Mouse (Mus musculus) ovary, adult 18-20 months (tissue): Measurements from ENCODE around the gene Itpripl2.

Source experiments
- DNase-seq: peaks from one replicate; pipeline ENCODE4 v3.0.0; 2022; ENCODE audit warnings: low spot score, mixed read lengths

Gene Itpripl2

DNA sequence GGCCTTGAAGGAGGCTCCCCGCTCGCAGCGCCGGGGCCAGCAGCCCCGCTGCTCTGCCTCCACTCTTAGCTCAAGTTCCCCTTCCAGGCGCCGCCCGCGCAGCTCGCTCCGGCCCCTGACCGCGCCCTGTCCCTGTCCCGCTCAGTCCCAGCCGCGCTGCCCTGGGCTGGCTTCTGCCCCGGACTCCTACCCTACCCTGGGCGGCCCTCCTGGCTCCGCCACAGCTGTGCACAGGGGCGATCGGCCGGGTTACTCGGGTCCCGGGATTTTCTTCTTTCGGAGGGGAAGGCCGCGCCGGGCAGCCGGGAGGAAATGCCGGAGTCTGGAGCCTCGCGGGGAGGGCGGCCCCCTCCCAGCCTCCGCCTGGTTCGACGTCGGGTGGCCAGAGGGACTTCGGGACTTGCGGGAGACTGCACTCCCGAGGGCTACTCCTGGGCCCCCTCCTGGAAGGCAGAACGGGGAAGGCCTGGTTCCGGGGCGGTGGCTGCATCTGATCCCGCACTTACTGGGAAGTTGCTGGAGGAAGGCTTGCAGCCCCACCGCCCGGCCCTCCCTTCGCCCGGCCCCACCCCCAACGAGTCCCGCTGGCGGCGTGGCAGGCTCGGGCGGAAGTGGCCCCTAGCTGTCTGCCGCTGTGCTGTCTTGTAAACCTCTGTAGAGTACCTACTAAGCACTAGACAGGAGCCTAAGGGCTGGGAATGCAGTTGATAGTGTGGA, at the start of gene Itpripl2:
TSS of gene Itpripl2 (minus strand) at position 545 of the 717 bp plus-strand sequence.
- peak; percentile 73 for DNase-seq

DNA sequence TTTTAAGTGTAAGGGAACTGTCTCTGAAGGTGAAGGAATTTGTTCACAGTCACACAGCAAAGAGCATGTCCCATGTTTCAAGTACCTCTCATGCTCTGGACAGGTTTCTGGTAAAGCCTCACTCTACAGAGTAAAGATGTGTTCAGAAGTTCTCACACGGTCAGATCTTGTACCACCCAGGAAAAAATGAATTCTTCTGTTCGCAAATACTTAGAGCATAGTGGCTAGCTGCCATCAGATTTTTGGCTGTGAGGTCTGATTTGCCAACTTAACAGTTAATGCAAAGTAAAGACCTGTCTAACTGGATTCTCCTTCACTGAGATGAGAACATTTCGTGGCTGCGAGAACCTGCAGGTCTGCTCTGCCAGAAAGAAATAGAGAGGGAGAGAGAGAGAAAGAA, 43.3 kb upstream of the Itpripl2 start:
- DNase-seq = no peak

DNA sequence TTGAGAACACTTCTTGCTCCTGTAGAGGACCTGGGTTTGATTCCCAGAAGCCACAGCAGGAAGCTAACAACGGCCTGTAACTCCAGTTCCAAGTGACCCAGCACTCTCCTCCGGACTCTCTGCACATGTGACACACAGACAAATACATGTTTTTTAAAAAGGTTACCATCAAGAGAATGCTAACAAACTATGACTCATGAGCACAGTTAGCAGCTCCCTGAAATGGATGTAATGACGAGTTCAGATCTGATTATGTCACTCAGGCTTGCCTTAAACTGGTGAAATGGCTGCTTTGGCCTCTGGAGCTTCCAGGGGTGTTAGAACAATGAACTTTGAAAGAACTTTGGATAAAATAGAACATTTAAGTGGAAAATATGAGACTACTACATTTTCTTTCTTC, 42.6 kb upstream of the Itpripl2 start:
- no peak for DNase-seq

DNA sequence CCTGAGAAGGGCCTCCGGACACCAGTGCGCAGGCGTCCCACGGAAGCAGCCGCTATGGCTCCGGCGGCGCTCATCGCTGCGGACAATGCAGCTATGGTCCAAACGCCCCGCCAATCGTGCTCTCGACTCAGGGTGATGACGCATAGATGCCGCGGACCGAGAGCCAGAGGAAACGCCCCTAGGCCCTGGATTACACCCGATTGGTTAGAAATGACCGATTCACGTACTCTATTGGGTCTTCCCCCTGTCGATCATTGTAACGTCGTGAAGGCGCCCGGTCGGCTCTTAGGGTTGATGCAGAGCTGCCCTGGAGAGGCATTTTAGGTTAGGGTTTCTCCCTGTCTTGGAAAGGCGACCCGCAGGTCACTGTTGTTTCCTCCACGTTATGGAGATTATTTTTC, 41.4 kb upstream of the Itpripl2 start, which contains the start of gene Coq7:
TSS of gene Coq7 (minus strand) at position 179 of the 401 bp plus-strand sequence.
- peak; percentile 89 for DNase-seq

DNA sequence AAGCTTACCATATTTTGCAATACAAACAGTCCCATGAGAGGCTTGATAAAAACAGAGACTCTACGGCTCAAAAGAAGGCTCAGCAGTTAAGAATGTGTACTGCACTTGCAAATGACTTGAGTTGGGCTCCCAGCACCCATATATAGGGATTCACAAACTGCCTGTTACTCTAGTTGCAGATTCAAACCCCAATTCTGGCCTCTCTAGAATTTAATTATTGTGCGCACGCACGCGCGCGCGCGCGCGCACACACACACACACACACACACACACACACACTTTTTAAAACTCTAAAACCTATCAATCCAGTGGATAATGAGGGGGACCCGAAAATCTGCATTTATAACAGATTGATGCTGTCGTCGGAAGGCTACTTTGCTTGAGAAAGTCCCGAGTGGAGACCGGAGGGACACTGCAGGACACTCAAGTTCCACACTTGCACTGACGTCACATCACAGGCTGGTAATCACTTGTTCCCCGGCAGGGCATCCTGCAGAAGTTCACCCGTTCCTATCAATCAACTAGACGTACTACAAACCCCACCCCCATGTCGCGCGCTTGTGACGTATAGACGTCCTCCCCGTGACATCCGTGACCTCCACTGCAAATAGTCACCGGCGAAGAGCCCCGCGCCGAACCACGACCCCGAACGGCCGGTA, 40.9 kb upstream of the Itpripl2 start:
- peak; percentile 88 for DNase-seq

DNA sequence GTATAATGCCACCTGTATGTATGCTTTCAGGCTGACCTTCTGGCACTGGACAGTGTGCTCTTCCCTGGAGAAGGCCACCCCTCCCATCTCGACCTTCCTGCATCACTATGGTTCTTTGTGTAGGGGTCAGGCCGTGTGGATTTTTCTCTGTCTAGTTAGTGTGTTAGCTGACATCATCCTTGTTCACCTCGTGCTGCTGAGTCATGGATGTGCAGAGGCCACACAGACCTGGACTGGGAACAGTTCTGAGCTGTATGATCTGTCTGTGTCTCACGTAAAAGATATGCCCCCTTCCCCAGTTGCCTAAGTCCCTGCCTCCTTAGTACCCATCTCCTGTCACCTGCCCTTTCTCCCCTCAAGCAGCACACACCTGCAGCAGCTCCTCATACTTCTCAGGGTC, 35.2 kb upstream of the Itpripl2 start:
- DNase-seq = no peak

DNA sequence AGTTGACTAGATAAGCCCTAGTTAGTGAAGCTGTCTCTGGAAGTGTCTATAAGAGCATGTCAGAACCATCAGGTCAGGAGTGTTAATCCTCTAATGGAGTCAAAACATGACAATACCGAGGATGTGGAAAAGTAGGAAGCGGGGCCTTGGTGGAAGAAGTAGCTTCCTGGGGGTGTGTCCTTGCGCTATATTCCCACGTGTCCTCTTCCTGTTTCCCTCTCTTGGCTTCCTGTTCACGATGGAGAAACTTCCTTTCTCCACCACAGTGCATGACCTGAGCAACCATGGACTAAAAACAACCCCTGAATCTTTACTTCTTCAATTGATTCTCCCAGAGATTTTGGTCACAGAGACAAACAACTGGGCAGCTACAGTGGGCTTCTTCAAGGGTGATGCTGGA, 30.3 kb upstream of the Itpripl2 start:
- DNase-seq = no peak

DNA sequence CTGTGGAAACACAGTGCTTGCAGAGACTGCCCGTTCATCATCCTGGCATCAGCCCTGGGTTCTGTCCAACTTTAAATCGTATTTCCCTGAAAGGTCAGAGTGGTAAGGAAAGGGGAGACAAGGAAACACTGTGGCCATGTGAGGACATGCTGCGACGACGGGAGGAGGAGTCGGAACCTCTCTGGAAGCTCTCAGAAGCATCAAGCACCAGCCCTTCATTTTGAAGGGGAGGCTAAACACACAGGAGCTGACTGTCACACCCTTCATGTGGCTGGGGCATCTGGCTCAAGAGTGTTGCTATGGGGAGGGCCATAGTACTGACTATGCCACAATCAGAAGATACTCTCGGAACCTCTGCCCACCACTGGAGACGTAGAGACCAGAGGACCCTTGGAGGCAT, 27.9 kb upstream of the Itpripl2 start:
- DNase-seq = no peak

DNA sequence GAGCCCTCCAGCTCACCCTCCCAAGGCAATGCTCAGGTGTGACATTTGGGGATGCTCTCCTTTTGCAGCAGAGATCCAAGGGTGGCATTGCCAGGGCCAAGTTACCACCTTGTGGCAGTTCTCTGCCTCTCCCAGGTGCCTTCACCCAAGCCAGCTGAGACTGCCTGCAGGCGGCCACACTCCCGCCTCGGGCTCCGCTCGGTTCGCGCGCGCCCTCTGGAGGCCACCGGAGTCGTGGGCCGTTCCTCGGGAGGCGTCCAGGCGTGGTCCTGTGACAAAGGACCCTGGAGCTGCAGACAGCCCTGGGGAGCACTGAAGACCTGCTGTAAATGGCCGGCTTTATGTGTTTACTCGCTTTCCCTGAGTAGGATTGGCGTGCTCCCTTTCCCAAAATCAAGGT, 26.9 kb upstream of the Itpripl2 start:
- peak; percentile 25 for DNase-seq

DNA sequence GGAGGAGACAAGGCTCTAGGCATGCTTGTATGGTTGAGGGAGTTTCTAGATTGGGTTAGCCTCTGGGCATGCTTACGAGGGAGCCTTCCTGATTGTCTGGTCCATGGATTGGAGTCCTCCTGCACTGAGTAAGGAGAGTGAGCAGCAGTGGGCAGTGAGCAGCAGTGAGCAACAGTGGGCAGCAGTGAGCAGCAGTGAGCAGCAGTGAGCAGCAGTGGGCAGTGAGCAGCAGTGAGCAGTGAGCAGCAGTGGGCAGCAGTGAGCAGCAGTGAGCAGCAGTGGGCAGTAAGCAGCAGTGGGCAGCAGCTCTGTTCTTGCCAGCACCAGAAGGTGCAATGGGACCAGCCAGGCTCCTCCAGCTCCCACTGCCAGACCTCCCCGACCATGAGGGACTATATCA, 26.0 kb upstream of the Itpripl2 start:
- DNase-seq = no peak

DNA sequence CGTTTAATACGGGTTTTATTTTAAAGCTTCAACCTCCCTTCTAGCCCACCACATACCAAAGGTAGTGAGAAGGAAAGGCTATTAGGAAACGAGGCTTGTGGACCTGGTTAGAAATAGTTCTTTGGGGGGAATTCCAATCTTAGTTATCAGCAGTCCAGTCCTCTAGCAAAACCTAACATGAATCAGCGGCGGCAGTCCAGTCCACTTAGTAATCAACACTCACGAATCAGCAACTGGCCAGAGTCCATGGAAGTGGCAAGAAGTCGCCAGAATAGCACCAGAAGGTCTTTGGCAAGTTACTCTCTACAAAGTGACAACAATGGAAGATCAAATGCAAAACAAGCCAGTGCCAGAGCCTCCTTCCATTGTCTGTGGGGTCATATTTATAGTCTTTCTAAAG, 16.8 kb upstream of the Itpripl2 start:
- DNase-seq = no peak

DNA sequence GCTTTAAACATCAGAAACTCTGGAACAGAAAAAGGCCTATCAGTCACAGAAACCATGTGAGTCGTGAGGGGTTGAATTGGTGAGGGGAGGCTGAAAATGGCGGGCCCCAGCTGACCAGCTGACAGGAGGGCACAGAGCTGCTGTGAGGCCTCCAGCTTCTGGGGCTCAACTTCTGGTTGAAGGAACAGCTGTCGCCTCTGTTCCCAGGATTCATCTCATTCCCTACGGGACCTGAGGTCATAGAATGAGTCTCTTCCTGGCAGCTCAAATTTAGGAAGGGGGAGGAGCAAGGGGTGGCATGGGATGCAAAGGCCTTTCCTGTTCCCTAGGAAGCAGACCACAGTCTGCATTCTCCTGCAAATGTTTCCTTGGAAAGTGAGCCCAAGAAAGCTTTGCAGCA, 12.1 kb upstream of the Itpripl2 start:
- no peak for DNase-seq

DNA sequence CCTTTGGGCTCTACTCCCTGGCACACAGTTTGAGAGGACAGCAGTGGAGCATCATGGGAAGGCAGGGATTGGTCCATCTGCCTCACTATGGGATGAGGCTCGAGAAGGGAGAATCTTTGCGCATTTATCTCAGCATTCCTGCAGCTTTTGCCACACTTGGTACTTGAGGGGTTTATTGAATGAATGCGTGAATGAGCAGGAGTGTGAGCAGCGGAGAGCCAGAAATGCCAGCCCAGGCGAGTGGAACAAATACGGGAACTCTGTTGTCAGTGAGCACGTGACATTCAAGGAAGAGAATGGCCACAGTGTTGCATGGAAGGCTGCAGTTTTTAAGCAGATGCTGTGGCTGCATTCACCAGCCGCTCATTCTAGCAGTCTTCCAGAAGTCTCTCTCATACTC, 10.6 kb upstream of the Itpripl2 start:
- DNase-seq = no peak

DNA sequence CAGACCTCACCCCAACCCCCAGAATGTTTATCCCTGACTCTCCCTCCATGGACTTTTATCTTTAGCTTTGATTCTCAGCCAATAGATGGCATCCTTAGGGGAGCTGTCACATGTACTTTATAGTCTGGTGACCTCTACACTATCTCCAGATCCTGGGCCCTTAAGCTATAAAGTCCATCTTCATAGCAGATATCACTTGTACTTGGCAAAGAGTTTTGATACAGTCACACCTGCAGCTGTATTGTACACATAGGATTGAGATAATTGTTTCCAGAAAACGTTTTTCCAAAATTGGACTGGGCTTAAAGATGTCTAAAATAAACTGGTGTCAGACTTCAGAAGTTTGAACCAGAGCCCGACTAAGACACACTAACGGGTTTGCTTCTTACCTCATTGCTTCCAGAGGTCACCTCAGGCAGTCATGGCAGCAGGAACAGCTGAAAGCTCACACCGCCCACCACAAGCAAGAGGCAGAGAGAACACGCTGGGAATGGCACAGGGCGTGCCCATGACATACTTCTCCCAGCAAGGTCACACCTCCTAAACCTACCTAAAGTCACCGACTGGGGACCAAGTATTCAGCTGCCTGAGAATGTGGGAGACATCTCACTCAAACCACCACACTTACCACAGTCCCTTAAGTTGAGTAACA, 8.1 kb upstream of the Itpripl2 start:
- DNase-seq = no peak

DNA sequence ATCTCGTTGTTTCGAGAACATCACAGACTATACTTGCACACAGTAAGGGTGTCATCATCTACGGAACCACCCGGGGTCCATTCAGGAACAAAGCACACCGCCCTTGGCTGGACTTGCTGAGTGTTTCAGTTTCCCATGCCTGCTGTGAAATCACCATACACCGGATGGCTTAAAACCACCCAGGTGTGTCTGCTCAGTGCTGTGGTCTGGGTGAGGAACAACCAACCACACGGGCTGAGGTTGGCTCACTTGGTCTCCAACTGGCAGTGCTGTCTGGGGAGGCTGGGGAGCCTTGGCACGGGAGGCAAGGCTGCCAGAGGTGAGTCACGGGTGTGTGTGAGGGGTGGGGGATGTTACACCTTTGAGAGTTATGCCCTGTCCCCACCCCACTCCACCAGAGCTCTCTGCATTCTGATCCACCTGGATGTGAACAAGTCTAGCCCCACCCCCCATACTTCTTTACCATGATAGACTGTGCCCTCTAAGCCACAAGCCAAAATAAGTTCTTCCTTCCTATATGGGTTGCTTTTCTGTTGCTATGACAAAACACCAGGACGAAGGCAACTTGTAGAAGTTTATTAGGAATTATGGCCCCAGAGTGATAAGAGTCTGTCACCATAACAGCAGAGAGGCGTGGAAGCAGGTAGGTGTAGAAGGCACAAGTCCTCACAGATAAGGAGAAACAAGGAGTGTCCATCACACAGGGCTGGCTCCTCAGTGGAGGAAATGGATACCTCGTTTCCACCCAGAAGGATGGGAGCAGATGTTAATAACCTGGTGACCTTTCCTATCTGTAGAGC, 7.4 kb upstream of the Itpripl2 start:
- DNase-seq = no peak

DNA sequence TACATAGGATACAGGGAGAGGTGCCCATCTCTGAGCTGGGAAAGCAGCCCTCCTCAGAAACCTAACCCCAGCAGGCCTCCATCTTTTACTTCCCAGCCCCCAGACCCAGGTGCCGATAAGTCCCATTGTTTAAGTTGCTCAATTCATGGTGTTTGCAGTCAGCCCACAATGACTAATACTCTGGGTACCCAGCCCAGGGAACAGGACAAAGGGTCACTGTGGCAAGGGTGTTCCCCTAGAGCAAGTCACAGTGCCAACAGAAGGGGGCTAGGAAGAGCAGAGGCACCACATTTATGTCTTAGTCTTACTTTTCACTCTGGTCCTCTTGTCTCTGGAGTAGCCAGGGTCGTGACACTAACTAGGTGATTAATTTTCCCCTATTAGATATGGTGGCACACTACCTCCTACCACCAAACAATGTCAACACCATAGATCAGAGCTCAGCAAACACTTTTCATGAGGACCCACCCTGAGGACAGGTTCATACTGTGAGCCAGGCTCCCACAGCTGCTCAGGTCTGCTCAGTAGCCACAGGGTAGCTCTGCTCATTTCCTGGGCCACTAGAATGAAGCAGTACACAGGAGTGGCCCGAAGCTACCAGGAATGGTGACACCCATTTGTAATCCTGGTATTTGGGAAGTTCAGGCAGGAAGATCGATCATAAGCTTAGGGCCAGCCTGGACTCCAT, 3.3 kb upstream of the Itpripl2 start:
- no peak for DNase-seq

DNA sequence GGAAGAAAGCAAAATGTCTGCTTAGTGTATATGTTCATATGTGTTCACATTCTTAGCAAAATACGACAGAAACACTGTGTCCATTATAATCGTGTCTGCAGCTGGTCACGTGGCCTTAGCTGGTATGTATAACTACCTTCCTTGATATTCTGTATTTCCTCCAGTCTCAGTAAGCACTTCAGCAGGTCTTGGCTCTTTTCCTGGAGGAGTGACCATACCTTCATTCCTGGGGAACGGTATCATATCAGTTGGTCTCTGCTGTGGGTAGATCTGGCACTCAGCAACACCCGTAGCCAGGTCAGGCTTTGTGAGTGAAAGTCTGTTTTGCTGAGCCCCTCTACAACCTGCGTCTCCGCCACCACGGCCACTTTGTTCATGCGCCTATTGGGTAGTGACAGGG, 2.1 kb upstream of the Itpripl2 start:
- DNase-seq = no peak

DNA sequence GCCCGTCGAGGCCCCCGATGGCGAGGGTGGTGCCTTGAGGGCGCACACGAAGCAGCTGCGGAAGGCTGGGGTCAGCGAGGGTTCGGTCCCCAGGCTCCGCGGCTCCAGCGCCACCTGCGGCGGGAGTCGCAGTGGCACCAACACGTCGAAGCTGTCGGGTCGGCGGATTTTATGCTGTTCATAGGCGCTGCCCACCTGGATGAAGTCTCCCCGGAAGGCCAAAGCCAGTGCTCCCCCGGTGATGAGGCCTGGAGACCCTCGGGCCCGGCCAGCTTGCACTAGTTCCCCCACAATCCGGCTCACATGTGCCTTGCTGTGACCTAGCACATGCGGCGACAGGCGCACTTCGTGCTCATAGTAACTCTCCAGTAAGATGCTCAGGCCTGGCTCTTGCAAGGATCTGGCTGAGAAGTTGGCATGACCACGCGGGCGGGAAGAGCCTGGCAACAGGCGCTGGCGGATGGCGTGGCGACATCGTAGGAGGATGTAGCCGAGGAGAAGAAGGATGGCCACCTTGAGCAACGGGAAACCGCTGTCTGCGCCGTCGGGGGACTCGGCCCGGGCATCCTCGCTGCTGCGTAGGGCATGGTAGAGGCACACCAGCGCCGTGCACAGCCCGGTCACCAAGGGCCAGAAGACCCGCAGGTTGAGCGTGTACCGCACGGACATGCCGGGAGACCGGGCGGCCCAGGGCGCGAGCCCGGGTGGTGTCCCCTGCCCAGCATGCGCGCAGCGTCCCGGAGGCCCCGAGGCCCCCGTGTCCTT, 927 bp downstream of the Itpripl2 start:
- no peak for DNase-seq

DNA sequence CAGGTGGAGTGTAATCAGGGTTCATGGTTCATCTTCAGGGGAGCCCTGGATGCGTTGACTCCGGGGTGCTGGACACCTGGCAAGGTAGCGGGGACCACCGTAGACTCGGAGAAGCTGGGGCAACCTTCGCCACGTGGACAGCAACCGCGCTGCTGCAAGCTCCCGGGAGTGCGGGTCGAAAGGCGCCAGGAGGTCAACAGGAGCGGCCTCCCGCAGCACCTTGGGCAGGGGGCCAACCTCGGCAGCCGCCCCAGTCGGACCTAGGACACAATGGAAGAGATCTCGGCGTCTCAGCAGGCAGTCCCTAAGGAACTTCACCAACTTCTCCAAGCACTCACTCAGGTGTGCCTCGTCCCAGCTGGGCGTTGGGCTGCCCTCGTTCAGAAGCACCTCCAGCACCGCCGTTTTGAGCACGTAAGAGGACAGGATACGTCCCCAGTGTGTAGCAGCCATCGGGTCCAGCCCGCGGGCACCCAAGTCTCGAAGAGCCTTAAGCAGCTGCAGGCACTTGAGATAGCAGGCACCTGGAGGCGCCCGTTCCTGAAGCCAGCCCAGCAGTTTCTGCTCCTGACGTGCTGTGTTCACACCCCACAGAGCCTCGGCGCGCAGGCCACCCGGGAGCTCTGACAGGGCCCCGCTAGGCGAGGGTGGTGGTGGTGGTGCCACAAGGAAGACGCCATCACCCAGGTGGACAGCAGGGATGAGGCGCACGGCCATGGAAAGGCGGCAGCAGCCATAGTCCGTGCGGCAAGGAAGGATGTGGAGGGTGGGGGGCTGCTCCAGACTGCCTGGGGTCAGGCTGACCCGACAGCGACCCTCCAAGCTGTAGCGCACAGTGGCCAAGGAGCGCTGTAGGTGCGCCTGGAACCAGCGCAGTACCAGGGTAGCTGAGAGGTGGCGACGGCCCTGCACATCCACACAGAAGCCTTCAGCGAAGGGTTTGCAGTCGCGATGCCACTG, 1.8 kb downstream of the Itpripl2 start:
- DNase-seq = no peak
